27 mouse cellular contexts compared by ENCODE assay signal in the genomic region with DNA sequence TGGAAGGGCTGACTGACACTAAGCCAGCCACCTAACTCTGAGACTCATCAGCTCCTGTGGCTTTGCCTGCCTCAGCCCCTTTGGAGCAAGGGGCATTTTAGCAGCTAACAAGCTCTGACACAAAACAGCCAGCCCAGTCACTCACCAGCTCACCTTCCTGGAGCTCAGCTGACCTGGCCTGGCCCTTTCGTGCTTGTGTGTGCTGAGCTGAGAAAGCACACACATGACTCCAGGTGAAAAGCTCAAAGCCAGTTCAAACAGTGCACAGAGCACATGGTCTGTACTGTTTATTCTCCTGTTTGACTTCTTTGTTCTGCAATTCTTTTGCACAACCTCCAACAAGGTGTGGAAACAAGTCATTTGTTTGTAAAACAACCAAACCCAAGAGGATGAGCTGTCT.
DNase-seq lines count a peak whose midpoint lies in the region; ATAC-seq and TF ChIP-seq lines count a peak whose summit lies in the region.
"Had no signal": no experiment of that assay in that cellular context is flagged by ENCODE, and none has a peak within 500 bp of the region (broad histone marks: within the 10 kb centered on the region; RNA-seq: fewer than 3 reads in every experiment).

No protein-coding gene starts in this region.

- DNase-seq in liver, adult 2 months (ENCODE audit: extremely low read depth, low read depth, low spot score) = peak; percentile 77
- DNase-seq in lung, postnatal 36 days = peak; percentile 12
- DNase-seq in lung, adult 2 months = no peak
- DNase-seq in adrenal gland, postnatal 14 days = no peak
- DNase-seq: adrenal gland, postnatal 10 days; cerebellum, adult 11 months; cerebellum, adult 9-10 months; cerebellum, postnatal 36 days; gastrocnemius, postnatal 10 days; heart, postnatal 36 days; kidney, adult 9 months; kidney, postnatal 14 days; layer of hippocampus, adult 9-11 months; retina, postnatal 1 day; right cerebral cortex, postnatal 25 days; thymus, postnatal 4 days had no signal

- no peaks in the 10 kb centered on the region for H3K79me2 ChIP-seq in liver, adult 2 months (ENCODE audit: control insufficient read depth, insufficient read depth, low read length)

- TF ChIP-seq POLR2A in liver, adult 2 months (IDR thresholded peaks at IDR 0.05; ENCODE audit: extremely low read depth, insufficient read depth, low read length) = no peak
- no peak for TF ChIP-seq POLR2A in lung, adult 2 months (IDR thresholded peaks at IDR 0.05; ENCODE audit: borderline replicate concordance, extremely low read depth, low read depth, low read length)

- no peak overlapping the region for H3K27ac ChIP-seq in liver, adult 2 months (replicated peaks; ENCODE audit: insufficient read depth, low read depth, low read length)
- H3K27ac ChIP-seq in liver, embryonic 12.5 days = no peak overlapping the region
- no peak overlapping the region for H3K27ac ChIP-seq in stomach, embryonic 14.5 days (ENCODE audit: low read length)
- H3K27ac ChIP-seq: forebrain, embryonic 13.5 days; hindbrain, embryonic 13.5 days; liver, embryonic 14.5 days; midbrain, embryonic 13.5 days; neural tube, embryonic 15.5 days had no signal

- no peak overlapping the region for H3K4me2 ChIP-seq in liver, embryonic 12.5 days
- H3K4me2 ChIP-seq in stomach, embryonic 14.5 days (replicated peaks; ENCODE audit: low read depth, low read length) = no peak overlapping the region
- H3K4me2 ChIP-seq: forebrain, embryonic 13.5 days; heart, embryonic 11.5 days; hindbrain, embryonic 13.5 days; midbrain, embryonic 13.5 days; neural tube, embryonic 15.5 days had no signal

- TF ChIP-seq CTCF in liver, adult 2 months (IDR thresholded peaks at IDR 0.05; ENCODE audit: low read depth, low read length) = no peak
- TF ChIP-seq CTCF in lung, adult 2 months (IDR thresholded peaks at IDR 0.05; ENCODE audit: insufficient read depth, low read length) = no peak

- no peaks in the 10 kb centered on the region for H3K27me3 ChIP-seq in liver, adult 2 months (ENCODE audit: control insufficient read depth, insufficient read depth, low read length)
- H3K27me3 ChIP-seq in liver, embryonic 12.5 days (replicated peaks) = no peaks in the 10 kb centered on the region
- no peaks in the 10 kb centered on the region for H3K27me3 ChIP-seq in stomach, embryonic 14.5 days (ENCODE audit: control insufficient read depth, insufficient read depth, low read length)
- H3K27me3 ChIP-seq: forebrain, embryonic 13.5 days; hindbrain, embryonic 13.5 days; midbrain, embryonic 13.5 days; neural tube, embryonic 15.5 days had no signal

- H3K4me3 ChIP-seq in liver, adult 2 months (ENCODE audit: insufficient read depth, low read depth, low read length) = no peak overlapping the region
- no peak overlapping the region for H3K4me3 ChIP-seq in liver, embryonic 12.5 days
- no peak overlapping the region for H3K4me3 ChIP-seq in lung, adult 2 months (replicated peaks; ENCODE audit: extremely low read depth, low read depth, low read length)
- H3K4me3 ChIP-seq in stomach, embryonic 14.5 days (ENCODE audit: low read depth, low read length) = no peak overlapping the region
- H3K4me3 ChIP-seq: forebrain, embryonic 13.5 days; hindbrain, embryonic 13.5 days; midbrain, embryonic 13.5 days; neural tube, embryonic 15.5 days had no signal

- no peak overlapping the region for H3K9ac ChIP-seq in liver, adult 2 months (ENCODE audit: low read depth, low read length)
- no peak overlapping the region for H3K9ac ChIP-seq in liver, embryonic 12.5 days
- no peak overlapping the region for H3K9ac ChIP-seq in stomach, embryonic 14.5 days (replicated peaks; ENCODE audit: low read depth, low read length)
- H3K9ac ChIP-seq: forebrain, embryonic 13.5 days; hindbrain, embryonic 13.5 days; liver, embryonic 14.5 days; midbrain, embryonic 13.5 days; neural tube, embryonic 15.5 days had no signal

- ATAC-seq in liver, embryonic 12.5 days = no peak
- peak; percentile 72; the same call in 1 of the 2 replicates for ATAC-seq in stomach, embryonic 14.5 days (ENCODE audit: insufficient number of reproducible peaks, insufficient read depth, low FRiP score, low read depth)
- ATAC-seq in inflammation-experienced regulatory T-cells, adult 6 months = no peak
- ATAC-seq: forebrain, embryonic 13.5 days; intestine, postnatal 0 days; midbrain, embryonic 13.5 days; Patski had no signal

- H3K9me3 ChIP-seq in liver, embryonic 12.5 days (replicated peaks) = no peaks in the 10 kb centered on the region
- no peaks in the 10 kb centered on the region for H3K9me3 ChIP-seq in stomach, embryonic 14.5 days (ENCODE audit: control insufficient read depth, low read depth, low read length)
- H3K9me3 ChIP-seq: forebrain, embryonic 13.5 days; hindbrain, embryonic 13.5 days; midbrain, embryonic 13.5 days; neural tube, embryonic 15.5 days had no signal

- WGBS in liver, adult 2 months = 19% methylated on average over 1 of the region's 1 CpGs
- WGBS in liver, embryonic 12.5 days (ENCODE audit: insufficient replicate concordance) = 50% methylated on average over 1 of the region's 1 CpGs
- WGBS in lung, adult 2 months = 44% methylated on average over 1 of the region's 1 CpGs
- 42% methylated on average over 1 of the region's 1 CpGs for WGBS in stomach, embryonic 14.5 days

- peaks cover 4% of the 10 kb centered on the region for H3K4me1 ChIP-seq in liver, adult 2 months (ENCODE audit: control insufficient read depth, insufficient read depth, low read length)
- no peaks in the 10 kb centered on the region for H3K4me1 ChIP-seq in liver, embryonic 12.5 days
- no peaks in the 10 kb centered on the region; the same call in 1 of the 2 replicates for H3K4me1 ChIP-seq in lung, adult 2 months (ENCODE audit: control insufficient read depth, insufficient read depth, low read length)
- no peaks in the 10 kb centered on the region for H3K4me1 ChIP-seq in stomach, embryonic 14.5 days (ENCODE audit: control insufficient read depth, insufficient read depth, low read length)
- H3K4me1 ChIP-seq: forebrain, embryonic 13.5 days; hindbrain, embryonic 13.5 days; midbrain, embryonic 13.5 days; neural tube, embryonic 15.5 days had no signal

- no peaks in the 10 kb centered on the region for H3K36me3 ChIP-seq in liver, adult 2 months (ENCODE audit: control insufficient read depth, insufficient read depth, low read length)
- H3K36me3 ChIP-seq in liver, embryonic 12.5 days = no peaks in the 10 kb centered on the region
- no peaks in the 10 kb centered on the region for H3K36me3 ChIP-seq in stomach, embryonic 14.5 days (ENCODE audit: control insufficient read depth, insufficient read depth, low read length)
- H3K36me3 ChIP-seq: hindbrain, embryonic 13.5 days; midbrain, embryonic 13.5 days; neural tube, embryonic 15.5 days had no signal

Comparison
In these comparisons a context has a peak if more than half of its experiments do, and no peak if none do; other contexts are left out.
1. DNase-seq: peak in liver, adult 2 months (single experiment) and lung, postnatal 36 days (single experiment); none in lung, adult 2 months (single experiment) and adrenal gland, postnatal 14 days (single experiment).